Mouse (Mus musculus) lung, adult 2 months (tissue): ENCODE data around the gene Neu1.

Experiments
- CTCF ChIP-seq: fragments of 200-500 bp; IDR thresholded peaks from 2 replicates; pipeline ENCODE4 v1.5.1; 2011; ENCODE audit warnings: mild to moderate bottlenecking, low read length, control low read depth; ENCODE audit not compliant: insufficient read depth
- POLR2A ChIP-seq: fragments of 200-500 bp; IDR thresholded peaks from 2 replicates; pipeline ENCODE4 v1.6.1; 2011; ENCODE audit warnings: low read depth, mild to moderate bottlenecking, control low read depth, low read length, borderline replicate concordance; ENCODE audit errors: extremely low read depth

- TF ChIP-seq CTCF (no peak), POLR2A (no peak)
These were observed 37.8 kb upstream of the Neu1 start for GRCm38 (mm10) chr17:34893072-34893824.
